9 mouse cellular contexts compared by ENCODE assay signal in genomic region chr10:127170002-127170401, GRCm38 (mm10). TPM values are rescaled to one million over a fixed set of nuclear protein-coding genes. Genes with fewer than 3 reads are reported as not detected.
DNase-seq lines count a peak whose midpoint lies in the region; ATAC-seq and TF ChIP-seq lines count a peak whose summit lies in the region.
"Had no signal": no experiment of that assay in that cellular context is flagged by ENCODE, and none has a peak within 500 bp of the region (broad histone marks: within the 10 kb centered on the region; RNA-seq: fewer than 3 reads in every experiment).

No protein-coding gene starts in this region.

- no peak for ATAC-seq in kidney, postnatal 0 days (replicated peaks; ENCODE audit: low FRiP score, low read depth)
- no peak for ATAC-seq in G1E (ENCODE audit: extremely low read depth, insufficient number of reproducible peaks, low FRiP score, poor library complexity, severe bottlenecking)
- no peak for ATAC-seq in midbrain, embryonic 14.5 days (ENCODE audit: low FRiP score, low TSS enrichment)
- ATAC-seq in frontal cortex, adult (ENCODE audit: low TSS enrichment): no peak

- peak overlapping the region; percentile 25 for H3K4me3 ChIP-seq in kidney, postnatal 0 days (replicated peaks; ENCODE audit: low read depth, low read length)
- H3K4me3 ChIP-seq in G1E (ENCODE audit: low read depth, low read length): peak overlapping the region; percentile 67; the same call in 1 of the 2 replicates
- peak overlapping the region; percentile 59 for H3K4me3 ChIP-seq in embryonic facial prominence, embryonic 10.5 days
- no peak overlapping the region for H3K4me3 ChIP-seq in midbrain, embryonic 14.5 days (replicated peaks; ENCODE audit: low read depth, low read length)

- DNase-seq in kidney, postnatal 0 days (ENCODE audit: low spot score): no peak
- no peak for DNase-seq in kidney, adult 11 months
- no peak for DNase-seq in G1E (ENCODE audit: low spot score)
- DNase-seq in embryonic facial prominence, embryonic 10.5 days (ENCODE audit: low spot score): peak; percentile 73
- DNase-seq in induced T-regulatory cell, adult 2 months (ENCODE audit: low read depth): peak; percentile 62
- DNase-seq in midbrain, embryonic 14.5 days: peak; percentile 74
- DNase-seq in urinary bladder, postnatal 10 days (ENCODE audit: low spot score): no peak

- peak; percentile 48; the same call in 1 of the 2 replicates for TF ChIP-seq CTCF in kidney, postnatal 0 days (IDR thresholded peaks at IDR 0.05; ENCODE audit: low read depth)
- TF ChIP-seq CTCF in G1E (IDR thresholded peaks at IDR 0.05; ENCODE audit: low read depth, low read length): no peak

- H3K9me3 ChIP-seq in kidney, postnatal 0 days (replicated peaks; ENCODE audit: low read length): no peaks in the 10 kb centered on the region
- no peaks in the 10 kb centered on the region for H3K9me3 ChIP-seq in G1E (replicated peaks)
- H3K9me3 ChIP-seq in embryonic facial prominence, embryonic 10.5 days: no peaks in the 10 kb centered on the region
- H3K9me3 ChIP-seq in midbrain, embryonic 14.5 days (ENCODE audit: control insufficient read depth, low read length): no peaks in the 10 kb centered on the region

- no peak overlapping the region for H3K27ac ChIP-seq in kidney, postnatal 0 days
- peak overlapping the region; percentile 77; the same call in 1 of the 2 replicates for H3K27ac ChIP-seq in embryonic facial prominence, embryonic 10.5 days (replicated peaks)
- H3K27ac ChIP-seq in midbrain, embryonic 14.5 days (replicated peaks; ENCODE audit: low read depth, low read length): no peak overlapping the region
- H3K27ac ChIP-seq: macrophage had no signal

- no peaks in the 10 kb centered on the region for H3K27me3 ChIP-seq in kidney, postnatal 0 days (ENCODE audit: insufficient read depth, low read length)
- no peaks in the 10 kb centered on the region for H3K27me3 ChIP-seq in G1E (ENCODE audit: insufficient read depth, low read length)
- peaks cover 74% of the 10 kb centered on the region for H3K27me3 ChIP-seq in embryonic facial prominence, embryonic 10.5 days (replicated peaks; ENCODE audit: low read depth, poor library complexity, severe bottlenecking)
- H3K27me3 ChIP-seq in midbrain, embryonic 14.5 days (ENCODE audit: control insufficient read depth, insufficient read depth, low read length): peaks cover 58% of the 10 kb centered on the region

- no peak overlapping the region for H3K9ac ChIP-seq in kidney, postnatal 0 days (ENCODE audit: low read depth, low read length)
- H3K9ac ChIP-seq in midbrain, embryonic 14.5 days (replicated peaks; ENCODE audit: low read length): 0 out of 2 replicates have a peak overlapping the region, but pooled peaks have one; percentile 7

- H3K4me1 ChIP-seq in kidney, postnatal 0 days (replicated peaks; ENCODE audit: insufficient read depth, low read length): peaks cover 9% of the 10 kb centered on the region; the same call in 1 of the 2 replicates
- peaks cover 84% of the 10 kb centered on the region for H3K4me1 ChIP-seq in G1E (ENCODE audit: insufficient read depth, low read depth, low read length)
- peaks cover 46% of the 10 kb centered on the region for H3K4me1 ChIP-seq in embryonic facial prominence, embryonic 10.5 days
- H3K4me1 ChIP-seq in midbrain, embryonic 14.5 days (ENCODE audit: control insufficient read depth, insufficient read depth, low read length): peaks cover 20% of the 10 kb centered on the region

- 6% methylated on average over 22 of the region's 22 CpGs for WGBS in kidney, postnatal 0 days
- 1% methylated on average over 22 of the region's 22 CpGs for WGBS in embryonic facial prominence, embryonic 10.5 days
- 2% methylated on average over 22 of the region's 22 CpGs for WGBS in midbrain, embryonic 14.5 days

- peak overlapping the region; percentile 64 for H3K4me2 ChIP-seq in kidney, postnatal 0 days (ENCODE audit: low read length)
- peak overlapping the region; percentile 47 for H3K4me2 ChIP-seq in midbrain, embryonic 14.5 days (ENCODE audit: low read length)

- H3K36me3 ChIP-seq in kidney, postnatal 0 days (ENCODE audit: insufficient read depth, low read length): no peaks in the 10 kb centered on the region
- H3K36me3 ChIP-seq in G1E (replicated peaks): peaks cover 86% of the 10 kb centered on the region
- no peaks in the 10 kb centered on the region for H3K36me3 ChIP-seq in embryonic facial prominence, embryonic 10.5 days (replicated peaks)
- H3K36me3 ChIP-seq in midbrain, embryonic 14.5 days (ENCODE audit: control insufficient read depth, insufficient read depth, low read length): peaks cover 18% of the 10 kb centered on the region; the same call in 1 of the 2 replicates

RNA-seq across cellular contexts. Expression of gene B4galnt1, which starts 5.0 kb away (rescaled TPM):
- 15.0 and 16.4 TPM in 2 replicates for polyA plus RNA-seq in kidney, postnatal 0 days (2015; fragmentation: Nextera tagmentation; extraction: Ambion mirVana)
- 173 and 188 TPM in 2 replicates for total RNA-seq in G1E (2014; fragmentation: Nextera tagmentation)
- total RNA-seq in G1E (2017): 65.0 and 66.7 TPM in 2 replicates
- polyA plus RNA-seq in G1E (2012): 292 and 318 TPM in 2 replicates
- 3.0 and 3.8 TPM in 2 replicates for polyA plus RNA-seq in embryonic facial prominence, embryonic 10.5 days (2016; fragmentation: Nextera tagmentation; extraction: Ambion mirVana)
- 66.8 and 74.1 TPM in 2 replicates for polyA plus RNA-seq in midbrain, embryonic 14.5 days (2014; fragmentation: Nextera tagmentation; extraction: Ambion mirVana)

RNA-seq across cellular contexts. Expression of gene Slc26a10, which starts 10.4 kb away (rescaled TPM):
- 2.8 and 3.1 TPM in 2 replicates for polyA plus RNA-seq in kidney, postnatal 0 days (2015; fragmentation: Nextera tagmentation; extraction: Ambion mirVana)
- total RNA-seq in G1E (2014; fragmentation: Nextera tagmentation) (8.4 and 10.1 TPM in 2 replicates), G1E (2017) (0.58 and 0.98 TPM in 2 replicates)
- 0.68 and 0.94 TPM in 2 replicates for polyA plus RNA-seq in G1E (2012)
- polyA plus RNA-seq in embryonic facial prominence, embryonic 10.5 days (2016; fragmentation: Nextera tagmentation; extraction: Ambion mirVana): 2.1 and 2.9 TPM in 2 replicates
- 0.58 and 0.66 TPM in 2 replicates for polyA plus RNA-seq in midbrain, embryonic 14.5 days (2014; fragmentation: Nextera tagmentation; extraction: Ambion mirVana)

RNA-seq across cellular contexts. Expression of gene Arhgef25, which starts 19.9 kb away (rescaled TPM):
- 27.9 and 29.0 TPM in 2 replicates for polyA plus RNA-seq in kidney, postnatal 0 days (2015; fragmentation: Nextera tagmentation; extraction: Ambion mirVana)
- total RNA-seq in G1E (2014; fragmentation: Nextera tagmentation) (49.0 and 70.1 TPM in 2 replicates), G1E (2017) (43.0 and 51.4 TPM in 2 replicates)
- 98.4 and 120 TPM in 2 replicates for polyA plus RNA-seq in G1E (2012)
- 26.9 and 29.6 TPM in 2 replicates for polyA plus RNA-seq in embryonic facial prominence, embryonic 10.5 days (2016; fragmentation: Nextera tagmentation; extraction: Ambion mirVana)
- polyA plus RNA-seq in midbrain, embryonic 14.5 days (2014; fragmentation: Nextera tagmentation; extraction: Ambion mirVana): 19.0 and 19.6 TPM in 2 replicates
- polyA plus RNA-seq: macrophage had no signal

RNA-seq across cellular contexts. Expression of gene Dtx3, which starts 25.5 kb away (rescaled TPM):
- 83.3 and 85.1 TPM in 2 replicates for polyA plus RNA-seq in kidney, postnatal 0 days (2015; fragmentation: Nextera tagmentation; extraction: Ambion mirVana)
- total RNA-seq in G1E (2014; fragmentation: Nextera tagmentation) (318 and 360 TPM in 2 replicates), G1E (2017) (95.8 and 125 TPM in 2 replicates)
- 213 and 260 TPM in 2 replicates for polyA plus RNA-seq in G1E (2012)
- 107 and 115 TPM in 2 replicates for polyA plus RNA-seq in embryonic facial prominence, embryonic 10.5 days (2016; fragmentation: Nextera tagmentation; extraction: Ambion mirVana)
- polyA plus RNA-seq in midbrain, embryonic 14.5 days (2014; fragmentation: Nextera tagmentation; extraction: Ambion mirVana): 219 and 244 TPM in 2 replicates

RNA-seq across cellular contexts. Expression of gene Pip4k2c, which starts 41.4 kb away (rescaled TPM):
- polyA plus RNA-seq in kidney, postnatal 0 days (2015; fragmentation: Nextera tagmentation; extraction: Ambion mirVana): 45.0 and 50.1 TPM in 2 replicates
- total RNA-seq in G1E (2014; fragmentation: Nextera tagmentation): 136 and 141 TPM in 2 replicates
- total RNA-seq in G1E (2017): 126 and 133 TPM in 2 replicates
- 130 and 151 TPM in 2 replicates for polyA plus RNA-seq in G1E (2012)
- polyA plus RNA-seq in embryonic facial prominence, embryonic 10.5 days (2016; fragmentation: Nextera tagmentation; extraction: Ambion mirVana): 25.3 and 25.9 TPM in 2 replicates
- 12.5 and 14.6 TPM in 2 replicates for polyA plus RNA-seq in midbrain, embryonic 14.5 days (2014; fragmentation: Nextera tagmentation; extraction: Ambion mirVana)

Comparison
In these comparisons a context has a peak if more than half of its experiments do, and no peak if none do; other contexts are left out.
1. DNase-seq: peak in embryonic facial prominence, embryonic 10.5 days (single experiment), induced T-regulatory cell, adult 2 months (single experiment) and midbrain, embryonic 14.5 days (single experiment); none in kidney, postnatal 0 days (single experiment), kidney, adult 11 months (single experiment), G1E (single experiment) and urinary bladder, postnatal 10 days (single experiment).